Mouse (Mus musculus) colon, adult 2 months (tissue): ENCODE results near the gene Gpank1. TPM values are rescaled to one million over a fixed set of nuclear protein-coding genes. Genes with fewer than 3 reads are reported as not detected.

Experiments used
- polyA plus RNA-seq: library from polyadenylated mRNA; depleted of rRNA; stranded (reverse); fragments of >200 nt; gene quantifications from 2 replicates; pipeline ENCODE4 v1.2.3, GENCODE M21; 2012; rRNA removed

The Gpank1 gene
- polyA plus RNA-seq = 23.3 and 25.0 TPM in 2 replicates

GRCm38 (mm10) chr17:35121143-35121799 is at the start of gene Gpank1:
Gpank1 (plus strand) TSS chr17:35121455.

GRCm38 (mm10) chr17:35076507-35077176 is 44.6 kb upstream of the Gpank1 start, which contains the start of gene Ly6g6e:
Ly6g6e (plus strand) TSS chr17:35076902.

GRCm38 (mm10) chr17:35077786-35078233 is 43.4 kb upstream of the Gpank1 start, which contains the start of gene Ly6g6d:
Ly6g6d (minus strand) TSS chr17:35078065.

GRCm38 (mm10) chr17:35085208-35085865 is 35.9 kb upstream of the Gpank1 start, which contains the start of gene Ly6g6f:
Ly6g6f (minus strand) TSS chr17:35085610.

GRCm38 (mm10) chr17:35088825-35089644 is 32.2 kb upstream of the Gpank1 start, which contains the start of gene Abhd16a:
Abhd16a (plus strand) TSS chr17:35089263.

GRCm38 (mm10) chr17:35108097-35108496 is 13.2 kb upstream of the Gpank1 start, which contains the start of gene Ly6g5c:
Ly6g5c (plus strand) TSS chr17:35108279.

GRCm38 (mm10) chr17:35115046-35116019 is 5.9 kb upstream of the Gpank1 start, which contains the start of gene Ly6g5b:
Ly6g5b (minus strand) TSS chr17:35115428.

GRCm38 (mm10) chr17:35121871-35122303 is 632 bp downstream of the Gpank1 start, which contains the start of gene Csnk2b:
Csnk2b (minus strand) TSS chr17:35122053.

GRCm38 (mm10) chr17:35126206-35126611 is 5.0 kb downstream of the Gpank1 start, which contains the start of gene D17H6S53E:
D17H6S53E (plus strand) TSS chr17:35126373.

GRCm38 (mm10) chr17:35131500-35132173 is 10.4 kb downstream of the Gpank1 start, which contains the start of gene Apom:
Apom (minus strand) TSS chr17:35132050.

GRCm38 (mm10) chr17:35134801-35135590 is 13.7 kb downstream of the Gpank1 start, which contains the start of gene Bag6:
Bag6 (plus strand) TSS chr17:35135178.

GRCm38 (mm10) chr17:35164568-35165450 is 43.6 kb downstream of the Gpank1 start, which contains the start of gene Prrc2a:
Prrc2a (minus strand) TSS chr17:35164897.

Other genes with a start within 250 kb of the Gpank1 start
- gene Zbtb12, start 242.0 kb upstream of the Gpank1 start, polyA plus RNA-seq = 7.3 and 7.9 TPM in 2 replicates
- not detected in 2 replicates for gene Gm20547, start 239.4 kb upstream of the Gpank1 start, polyA plus RNA-seq
- gene C2, start 223.2 kb upstream of the Gpank1 start, polyA plus RNA-seq = 4.2 and 4.7 TPM in 2 replicates
- gene Ehmt2, start 223.0 kb upstream of the Gpank1 start, polyA plus RNA-seq = 317 and 331 TPM in 2 replicates
- 338 and 452 TPM in 2 replicates for gene Slc44a4, start 207.0 kb upstream of the Gpank1 start, polyA plus RNA-seq
- 197 and 259 TPM in 2 replicates for gene Neu1, start 190.2 kb upstream of the Gpank1 start, polyA plus RNA-seq
- gene Hspa1b, start 162.2 kb upstream of the Gpank1 start, polyA plus RNA-seq = 77.4 and 78.5 TPM in 2 replicates
- not detected in 2 replicates for gene Gm20481, start 151.5 kb upstream of the Gpank1 start, polyA plus RNA-seq
- 40.8 and 41.4 TPM in 2 replicates for gene Hspa1a, start 149.3 kb upstream of the Gpank1 start, polyA plus RNA-seq
- gene Hspa1l, start 148.8 kb upstream of the Gpank1 start, polyA plus RNA-seq = 0.30 and 0.82 TPM in 2 replicates
- 57.6 and 64.6 TPM in 2 replicates for gene Lsm2, start 139.6 kb upstream of the Gpank1 start, polyA plus RNA-seq
- gene Vars, start 120.5 kb upstream of the Gpank1 start, polyA plus RNA-seq = 196 and 213 TPM in 2 replicates
- gene Vwa7, start 104.9 kb upstream of the Gpank1 start, polyA plus RNA-seq = 0.73 and 0.83 TPM in 2 replicates
- 1.0 and 2.3 TPM in 2 replicates for gene Sapcd1, start 93.4 kb upstream of the Gpank1 start, polyA plus RNA-seq
- 4.0 and 6.0 TPM in 2 replicates for gene Msh5, start 74.7 kb upstream of the Gpank1 start, polyA plus RNA-seq
- gene Clic1, start 71.5 kb upstream of the Gpank1 start, polyA plus RNA-seq = 209 and 215 TPM in 2 replicates
- 32.5 and 33.0 TPM in 2 replicates for gene Ddah2, start 62.4 kb upstream of the Gpank1 start, polyA plus RNA-seq
- 5.6 and 10.4 TPM in 2 replicates for gene Ly6g6c, start 56.1 kb upstream of the Gpank1 start, polyA plus RNA-seq
- gene Mpig6b, start 55.3 kb upstream of the Gpank1 start, polyA plus RNA-seq = 0.82 and 1.0 TPM in 2 replicates
- 77.8 and 86.1 TPM in 2 replicates for gene Ly6g6e, start 44.6 kb upstream of the Gpank1 start, polyA plus RNA-seq
- gene Ly6g6d, start 43.4 kb upstream of the Gpank1 start, polyA plus RNA-seq = 19.4 and 23.3 TPM in 2 replicates
- gene Ly6g6f, start 35.8 kb upstream of the Gpank1 start, polyA plus RNA-seq = 2.1 and 2.8 TPM in 2 replicates
- gene Abhd16a, start 32.2 kb upstream of the Gpank1 start, polyA plus RNA-seq = 238 and 254 TPM in 2 replicates
- not detected in 2 replicates for gene Ly6g5c, start 13.2 kb upstream of the Gpank1 start, polyA plus RNA-seq
- 0.72 and 0.86 TPM in 2 replicates for gene Ly6g5b, start 6.0 kb upstream of the Gpank1 start, polyA plus RNA-seq
- gene Csnk2b, start 598 bp downstream of the Gpank1 start, polyA plus RNA-seq = 262 and 295 TPM in 2 replicates
- gene D17H6S53E, start 4.9 kb downstream of the Gpank1 start, polyA plus RNA-seq = 16.7 and 18.2 TPM in 2 replicates
- 0.12 and 0.19 TPM in 2 replicates for gene Apom, start 10.6 kb downstream of the Gpank1 start, polyA plus RNA-seq
- gene Bag6, start 13.7 kb downstream of the Gpank1 start, polyA plus RNA-seq = 221 and 228 TPM in 2 replicates
- gene Prrc2a, start 43.4 kb downstream of the Gpank1 start, polyA plus RNA-seq = 341 and 379 TPM in 2 replicates
- 1.6 and 2.5 TPM in 2 replicates for gene Aif1, start 54.6 kb downstream of the Gpank1 start, polyA plus RNA-seq
- gene Lst1, start 67.0 kb downstream of the Gpank1 start, polyA plus RNA-seq = 8.1 and 10.4 TPM in 2 replicates
- 20.1 and 22.9 TPM in 2 replicates for gene Ltb, start 73.0 kb downstream of the Gpank1 start, polyA plus RNA-seq
- gene Tnf, start 80.6 kb downstream of the Gpank1 start, polyA plus RNA-seq = 1.3 TPM in 2 replicates
- gene Lta, start 83.9 kb downstream of the Gpank1 start, polyA plus RNA-seq = 1.4 and 1.8 TPM in 2 replicates
- not detected in 2 replicates for gene Gm16181, start 99.4 kb downstream of the Gpank1 start, polyA plus RNA-seq
- gene Atp6v1g2, start 112.2 kb downstream of the Gpank1 start, polyA plus RNA-seq = 4.6 and 5.1 TPM in 2 replicates
- gene Nfkbil1, start 114.3 kb downstream of the Gpank1 start, polyA plus RNA-seq = 28.9 and 34.5 TPM in 2 replicates
- 211 and 238 TPM in 2 replicates for gene Ddx39b, start 120.3 kb downstream of the Gpank1 start, polyA plus RNA-seq
- 837 and 1,001 TPM in 2 replicates for gene H2-D1, start 141.3 kb downstream of the Gpank1 start, polyA plus RNA-seq
- gene H2-Q1, start 198.9 kb downstream of the Gpank1 start, polyA plus RNA-seq = 5.1 and 9.8 TPM in 2 replicates
- 95.5 and 141 TPM in 2 replicates for gene H2-Q2, start 220.8 kb downstream of the Gpank1 start, polyA plus RNA-seq